Mouse (Mus musculus): ENCODE measurements at regions not wholly inside any gene's neighbourhood (a gene's known extent, or its start where the extent isn't known, plus 50 kb on each side); places are given as distances from the start of the nearest gene placed in this dataset.

- 82% methylated on average over 4 of the region's 4 CpGs for WGBS
- H3K9ac ChIP-seq (replicated peaks), result no peak overlapping the region
- H3K4me1 ChIP-seq, result peaks cover 8% of the 10 kb centered on the region
- no peak overlapping the region for H3K27ac ChIP-seq (replicated peaks)
- H3K4me3 ChIP-seq, result no peak overlapping the region
- no peaks in the 10 kb centered on the region for H3K36me3 ChIP-seq
- H3K27me3 ChIP-seq, result no peaks in the 10 kb centered on the region
- ATAC-seq (ENCODE audit: low FRiP score, low read depth), result no peak
- no peaks in the 10 kb centered on the region for H3K9me3 ChIP-seq
- H3K4me2 ChIP-seq (replicated peaks), result peak overlapping the region; percentile 47; the same call in 1 of the 2 replicates
These were observed 221.2 kb downstream of the Fam43a start for GRCm38 (mm10) chr16:30820761-30821160.

- Histone ChIP-seq H3K27ac (replicated peaks) (no peak overlapping the region; the same call in 1 of the 2 replicates), H3K27me3 (no peaks in the 10 kb centered on the region), H3K36me3 (no peaks in the 10 kb centered on the region), H3K9ac (replicated peaks) (no peak overlapping the region), H3K4me3 (peak overlapping the region; percentile 24; the same call in 1 of the 2 replicates), H3K9me3 (no peaks in the 10 kb centered on the region), H3K4me2 (replicated peaks) (peak overlapping the region; percentile 47), H3K4me1 (peaks cover 8% of the 10 kb centered on the region)
- 14% methylated on average over 17 of the region's 17 CpGs for WGBS
- 0 out of 2 replicates have a peak, but pooled peaks have one; percentile 34 for ATAC-seq (ENCODE audit: low FRiP score, low read depth)
These were observed 221.8 kb downstream of the Fam43a start for GRCm38 (mm10) chr16:30821191-30821910.

DNA sequence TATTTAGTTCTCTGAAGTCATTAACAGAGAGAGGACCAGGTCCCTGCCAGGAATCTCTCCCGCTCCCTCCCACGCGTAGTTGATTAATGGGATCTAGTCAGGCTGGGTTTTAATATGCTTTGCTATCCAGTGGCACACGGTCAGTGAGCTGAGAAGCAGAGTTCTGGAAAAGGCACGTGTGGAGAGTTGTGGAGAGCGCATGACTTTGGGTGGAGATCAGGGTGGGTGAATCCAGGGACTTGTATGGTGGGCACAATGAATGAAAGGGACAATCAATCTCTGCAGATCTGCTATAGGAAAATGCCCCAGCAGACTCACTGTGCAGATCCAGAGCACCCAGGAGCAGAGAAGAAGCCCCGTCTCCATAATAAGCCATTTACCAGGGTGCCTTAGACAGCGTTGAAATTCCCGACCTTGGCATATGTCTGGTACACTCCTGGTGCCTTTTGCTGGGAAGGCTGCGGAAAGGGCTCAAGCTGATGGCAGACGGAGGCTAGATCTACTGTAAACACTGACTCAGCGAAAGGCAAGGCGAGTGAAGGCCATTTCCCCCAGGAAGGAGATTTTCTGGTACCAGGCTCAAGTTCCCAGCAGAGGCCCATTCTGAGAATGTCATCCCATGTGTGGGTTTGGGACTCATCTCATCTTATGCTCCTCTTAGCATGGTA is 222.5 kb downstream of the Fam43a start:
- Histone ChIP-seq H3K4me1 (peaks cover 8% of the 10 kb centered on the region), H3K9ac (replicated peaks) (no peak overlapping the region), H3K9me3 (no peaks in the 10 kb centered on the region), H3K27ac (replicated peaks) (no peak overlapping the region; the same call in 1 of the 2 replicates), H3K4me2 (replicated peaks) (no peak overlapping the region), H3K36me3 (no peaks in the 10 kb centered on the region), H3K27me3 (no peaks in the 10 kb centered on the region), H3K4me3 (no peak overlapping the region)
- no peak for ATAC-seq (ENCODE audit: low FRiP score, low read depth)
- 79% methylated on average over 13 of the region's 13 CpGs for WGBS

GRCm38 (mm10) chr16:30826128-30826527 is 226.6 kb downstream of the Fam43a start:
- WGBS, result 78% methylated on average over 3 of the region's 3 CpGs
- H3K9ac ChIP-seq (replicated peaks), result no peak overlapping the region

DNA sequence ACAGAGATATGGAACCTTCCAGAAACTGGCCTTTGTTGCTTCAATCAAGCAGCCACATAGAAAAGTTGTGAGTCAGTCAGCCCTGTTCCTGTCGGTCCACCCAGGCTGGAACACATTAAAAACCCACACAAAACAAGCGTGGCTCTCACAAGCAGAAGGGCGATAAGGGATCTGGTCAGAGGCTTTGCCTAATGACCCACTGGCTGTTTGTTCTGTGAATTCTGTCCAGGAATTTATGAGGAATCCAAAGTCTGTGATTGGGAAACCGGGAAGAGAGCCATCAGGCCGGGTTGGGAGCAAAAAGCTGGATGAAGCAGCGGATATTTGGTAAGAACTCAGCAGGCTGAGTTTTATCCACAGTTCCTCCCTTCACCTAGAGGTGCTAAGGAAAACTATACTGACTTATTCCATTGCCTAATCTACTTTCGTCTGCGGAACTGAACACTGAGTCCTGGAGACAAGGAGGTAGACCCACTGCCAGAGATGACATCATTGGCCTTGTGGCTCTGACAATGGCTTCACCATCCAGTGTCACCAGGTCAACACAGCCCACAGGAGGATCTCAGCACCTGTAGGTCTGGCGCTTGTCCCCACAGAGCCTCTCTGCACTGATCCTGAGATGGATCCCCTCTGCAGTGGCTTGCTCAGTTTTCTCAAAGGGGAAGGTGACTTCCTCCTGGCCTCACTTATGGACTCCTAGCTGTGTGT is 228.5 kb downstream of the Fam43a start:
- H3K9ac ChIP-seq (replicated peaks), result no peak overlapping the region
- ATAC-seq (ENCODE audit: low FRiP score, low read depth), result no peak
- WGBS, result 88% methylated on average over 9 of the region's 9 CpGs
- H3K27me3 ChIP-seq, result no peaks in the 10 kb centered on the region
- H3K27ac ChIP-seq (replicated peaks), result no peak overlapping the region
- no peaks in the 10 kb centered on the region for H3K4me1 ChIP-seq
- H3K4me3 ChIP-seq, result no peak overlapping the region
- no peak overlapping the region for H3K4me2 ChIP-seq (replicated peaks)
- no peaks in the 10 kb centered on the region for H3K9me3 ChIP-seq
- no peaks in the 10 kb centered on the region for H3K36me3 ChIP-seq

More at GRCm38 (mm10) chr16:30826128-30826527, 226.6 kb downstream of the Fam43a start:
- H3K4me3 ChIP-seq, result no peak overlapping the region
- no peaks in the 10 kb centered on the region for H3K27me3 ChIP-seq
- no peak overlapping the region for H3K27ac ChIP-seq (replicated peaks)
- H3K4me2 ChIP-seq (replicated peaks), result no peak overlapping the region
- no peaks in the 10 kb centered on the region for H3K36me3 ChIP-seq
- no peaks in the 10 kb centered on the region for H3K9me3 ChIP-seq
- peaks cover 7% of the 10 kb centered on the region for H3K4me1 ChIP-seq
- no peak for ATAC-seq (ENCODE audit: low FRiP score, low read depth)

DNA sequence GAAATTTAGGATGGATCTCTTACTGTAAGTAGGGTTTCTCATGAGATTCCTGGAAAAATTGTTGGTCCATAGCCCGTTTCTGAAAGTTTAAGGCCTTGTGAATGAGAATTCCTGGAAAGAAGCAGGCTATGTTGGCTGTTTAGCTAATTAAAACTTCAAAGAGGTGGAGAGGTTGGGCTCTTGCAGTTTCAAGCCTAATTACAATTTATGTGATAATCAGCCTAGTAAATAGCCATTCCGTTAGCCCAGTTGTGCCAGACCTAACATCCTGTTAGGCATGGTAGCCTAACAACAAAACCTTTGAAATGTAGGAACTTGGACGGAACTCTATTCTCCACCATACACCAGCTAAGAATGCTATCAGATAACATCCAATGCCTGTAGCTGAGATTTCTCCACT is 235.0 kb downstream of the Fam43a start:
- Histone ChIP-seq H3K4me1 (no peaks in the 10 kb centered on the region), H3K4me2 (replicated peaks) (no peak overlapping the region), H3K36me3 (no peaks in the 10 kb centered on the region), H3K9ac (replicated peaks) (no peak overlapping the region), H3K27ac (replicated peaks) (no peak overlapping the region), H3K9me3 (no peaks in the 10 kb centered on the region), H3K27me3 (no peaks in the 10 kb centered on the region), H3K4me3 (no peak overlapping the region)
- 55% methylated on average over 3 of the region's 3 CpGs for WGBS
- ATAC-seq (ENCODE audit: low FRiP score, low read depth), result no peak

DNA sequence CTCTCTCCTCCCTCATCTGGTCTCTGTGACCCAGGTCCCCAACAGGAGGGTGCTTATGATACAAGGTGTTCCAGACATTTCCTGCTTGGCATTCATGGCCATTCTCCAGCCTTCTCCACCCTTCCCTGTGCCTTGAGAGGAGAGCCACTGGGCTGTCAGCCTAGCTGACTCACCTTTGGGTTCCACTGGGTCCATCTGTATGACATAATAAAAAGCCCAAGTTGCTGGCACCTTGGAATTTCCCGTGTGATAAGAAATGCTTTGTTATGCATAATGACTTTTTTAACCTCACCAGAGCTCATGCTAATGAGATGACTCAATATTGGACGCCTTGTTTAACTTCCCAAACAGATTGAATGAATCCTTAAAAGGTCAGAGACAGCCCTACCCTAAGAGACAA is 236.2 kb downstream of the Fam43a start:
- Histone ChIP-seq H3K36me3 (no peaks in the 10 kb centered on the region), H3K27ac (replicated peaks) (no peak overlapping the region), H3K9me3 (peaks cover 9% of the 10 kb centered on the region), H3K4me1 (no peaks in the 10 kb centered on the region), H3K4me2 (replicated peaks) (no peak overlapping the region), H3K27me3 (no peaks in the 10 kb centered on the region), H3K4me3 (no peak overlapping the region), H3K9ac (replicated peaks) (no peak overlapping the region)
- ATAC-seq (ENCODE audit: low FRiP score, low read depth), result no peak
- 51% methylated on average over 2 of the region's 2 CpGs for WGBS

GRCm38 (mm10) chr16:30842831-30843230 is 238.4 kb downstream of the Xxylt1 start:
- no peak overlapping the region for H3K9ac ChIP-seq (replicated peaks)
- ATAC-seq (ENCODE audit: low FRiP score, low read depth), result no peak
- no peak overlapping the region for H3K4me3 ChIP-seq
- H3K9me3 ChIP-seq, result peaks cover 15% of the 10 kb centered on the region
- H3K27ac ChIP-seq (replicated peaks), result no peak overlapping the region
- H3K4me2 ChIP-seq (replicated peaks), result no peak overlapping the region
- no peaks in the 10 kb centered on the region for H3K4me1 ChIP-seq
- 76% methylated on average over 2 of the region's 2 CpGs for WGBS
- no peaks in the 10 kb centered on the region for H3K36me3 ChIP-seq
- no peaks in the 10 kb centered on the region for H3K27me3 ChIP-seq

- H3K27ac ChIP-seq (replicated peaks), result no peak overlapping the region
- H3K36me3 ChIP-seq, result no peaks in the 10 kb centered on the region
- H3K4me2 ChIP-seq (replicated peaks), result no peak overlapping the region
- H3K9me3 ChIP-seq, result no peaks in the 10 kb centered on the region
- WGBS, result 50% methylated on average over 1 of the region's 1 CpGs
- no peaks in the 10 kb centered on the region for H3K4me1 ChIP-seq
- H3K9ac ChIP-seq (replicated peaks), result no peak overlapping the region
- no peak for ATAC-seq (ENCODE audit: low FRiP score, low read depth)
- no peaks in the 10 kb centered on the region for H3K27me3 ChIP-seq
- no peak overlapping the region for H3K4me3 ChIP-seq
These were observed 228.6 kb downstream of the Xxylt1 start for GRCm38 (mm10) chr16:30852595-30852994.

- Histone ChIP-seq H3K27me3 (no peaks in the 10 kb centered on the region), H3K4me2 (replicated peaks) (no peak overlapping the region), H3K9ac (replicated peaks) (no peak overlapping the region), H3K4me1 (no peaks in the 10 kb centered on the region), H3K27ac (replicated peaks) (no peak overlapping the region), H3K4me3 (no peak overlapping the region), H3K9me3 (no peaks in the 10 kb centered on the region), H3K36me3 (no peaks in the 10 kb centered on the region)
- ATAC-seq (ENCODE audit: low FRiP score, low read depth), result no peak
- WGBS, result 85% methylated on average over 4 of the region's 4 CpGs
These were observed 226.5 kb downstream of the Xxylt1 start for GRCm38 (mm10) chr16:30854716-30855115.

GRCm38 (mm10) chr16:30857656-30858055 is 223.6 kb downstream of the Xxylt1 start:
- no peak for ATAC-seq (ENCODE audit: low FRiP score, low read depth)
- Histone ChIP-seq H3K27ac (replicated peaks) (no peak overlapping the region), H3K4me2 (replicated peaks) (no peak overlapping the region), H3K4me1 (no peaks in the 10 kb centered on the region), H3K36me3 (no peaks in the 10 kb centered on the region), H3K27me3 (no peaks in the 10 kb centered on the region), H3K9me3 (no peaks in the 10 kb centered on the region), H3K9ac (replicated peaks) (no peak overlapping the region), H3K4me3 (no peak overlapping the region)
- WGBS, result 90% methylated on average over 2 of the region's 2 CpGs

All from midbrain, embryonic 12.5 days (tissue).